8 mouse cellular contexts compared by ENCODE assay signal in genomic region chr5:72201600-72201999, GRCm38 (mm10). TPM values are rescaled to one million over a fixed set of nuclear protein-coding genes. Genes with fewer than 3 reads are reported as not detected.
DNase-seq lines count a peak whose midpoint lies in the region; ATAC-seq and TF ChIP-seq lines count a peak whose summit lies in the region.

No protein-coding gene starts in this region.

- WGBS in hindbrain, embryonic 13.5 days = 21% methylated on average over 7 of the region's 7 CpGs
- 20% methylated on average over 7 of the region's 7 CpGs for WGBS in midbrain, embryonic 15.5 days

- H3K27ac ChIP-seq in gastrocnemius, adult 2 months = peak overlapping the region; percentile 79
- no peak overlapping the region for H3K27ac ChIP-seq in hindbrain, embryonic 13.5 days
- H3K27ac ChIP-seq in midbrain, embryonic 15.5 days = no peak overlapping the region

- ATAC-seq in hindbrain, embryonic 13.5 days (ENCODE audit: low FRiP score) = no peak
- no peak for ATAC-seq in midbrain, embryonic 15.5 days (replicated peaks)

- DNase-seq in right cerebral cortex, postnatal 4 days = peak; percentile 12
- DNase-seq in right cerebral cortex, postnatal 14 days = no peak
- DNase-seq in gastrocnemius, adult 2 months = peak; percentile 71
- no peak for DNase-seq in urinary bladder, postnatal 25 days (ENCODE audit: low spot score)
- DNase-seq in thymus, postnatal 4 days = no peak
- no peak for DNase-seq in frontal cortex, postnatal 36 days (ENCODE audit: low spot score in 2 of 2)

- peak overlapping the region; percentile 88 for H3K4me3 ChIP-seq in gastrocnemius, adult 2 months
- H3K4me3 ChIP-seq in hindbrain, embryonic 13.5 days = no peak overlapping the region
- H3K4me3 ChIP-seq in midbrain, embryonic 15.5 days = no peak overlapping the region

- H3K4me1 ChIP-seq in hindbrain, embryonic 13.5 days (replicated peaks) = peaks cover 13% of the 10 kb centered on the region
- H3K4me1 ChIP-seq in midbrain, embryonic 15.5 days = peaks cover 11% of the 10 kb centered on the region

- no peaks in the 10 kb centered on the region for H3K9me3 ChIP-seq in hindbrain, embryonic 13.5 days
- no peaks in the 10 kb centered on the region for H3K9me3 ChIP-seq in midbrain, embryonic 15.5 days

- no peaks in the 10 kb centered on the region for H3K36me3 ChIP-seq in hindbrain, embryonic 13.5 days
- H3K36me3 ChIP-seq in midbrain, embryonic 15.5 days (replicated peaks) = no peaks in the 10 kb centered on the region

- peak overlapping the region; percentile 13; the same call in 1 of the 2 replicates for H3K4me2 ChIP-seq in hindbrain, embryonic 13.5 days
- 0 out of 2 replicates have a peak overlapping the region, but pooled peaks have one; percentile 8 for H3K4me2 ChIP-seq in midbrain, embryonic 15.5 days

- no peaks in the 10 kb centered on the region for H3K27me3 ChIP-seq in hindbrain, embryonic 13.5 days
- H3K27me3 ChIP-seq in midbrain, embryonic 15.5 days (replicated peaks) = no peaks in the 10 kb centered on the region

- H3K9ac ChIP-seq in hindbrain, embryonic 13.5 days = no peak overlapping the region
- H3K9ac ChIP-seq in midbrain, embryonic 15.5 days = no peak overlapping the region

- TF ChIP-seq CTCF in gastrocnemius, adult 2 months (IDR thresholded peaks at IDR 0.05) = no peak

- intact Hi-C loops in gastrocnemius, adult 2 months (cut with DNase I) = no loop called here

RNA-seq across cellular contexts. Expression of gene Commd8, which starts 33.6 kb away (rescaled TPM):
- 10 to 100 TPM; 31.5 to 35.5 TPM for total RNA-seq in gastrocnemius, adult 2 months (2021)
- 152 and 161 TPM in 2 replicates for polyA plus RNA-seq in hindbrain, embryonic 13.5 days (2015; fragmentation: Nextera tagmentation; extraction: Ambion mirVana)
- 126 and 133 TPM in 2 replicates for polyA plus RNA-seq in midbrain, embryonic 15.5 days (2015; fragmentation: Nextera tagmentation; extraction: Ambion mirVana)

Comparison
In these comparisons a context has a peak if more than half of its experiments do, and no peak if none do; other contexts are left out.
1. DNase-seq: peak in right cerebral cortex, postnatal 4 days (single experiment) and gastrocnemius, adult 2 months (single experiment); none in right cerebral cortex, postnatal 14 days (single experiment), urinary bladder, postnatal 25 days (single experiment), thymus, postnatal 4 days (single experiment) and frontal cortex, postnatal 36 days (0 of 2).